Mouse (Mus musculus) granulocyte monocyte progenitor cell, adult 5-6 weeks (primary cell): ENCODE data around the gene Tab1. TPM values are rescaled to one million over a fixed set of nuclear protein-coding genes. Genes with fewer than 3 reads are reported as not detected.
A peak's percentile ranks its signal among the peaks of the same experiment; 100 is the strongest.

Experiments used
- ATAC-seq: replicated peaks from 2 replicates; pipeline ENCODE4 v1.8.0; 2016; ENCODE audit warnings: mild to moderate bottlenecking, moderate TSS enrichment, inconsistent platforms; ENCODE audit not compliant: poor library complexity, severe bottlenecking
- total RNA-seq, 2 experiments: library from RNA; stranded (forward) in 1 of 2; stranded (reverse) in 1 of 2; fragments of 200-712, 200-1000 nt in 1 of 2; fragments of >200 nt in 1 of 2; fragmentation: Nextera tagmentation in 1 of 2; gene quantifications; 2 replicates each; pipeline ENCODE4 v1.2.3; 2014 to 2017

Tab1 gene
- 15.0 and 22.3 TPM in 2 replicates for total RNA-seq (2014; fragmentation: Nextera tagmentation)
- 13.0 and 21.3 TPM in 2 replicates for total RNA-seq (2017)

- ATAC-seq = peak; percentile 89
Measured at GRCm38 (mm10) chr15:80132993-80133586, at the start of gene Tab1. Gene Tab1, plus strand, starts transcription at chr15:80133127.

- ATAC-seq = peak; percentile 95
Measured at GRCm38 (mm10) chr15:80083276-80083731, 49.6 kb upstream of the Tab1 start.

GRCm38 (mm10) chr15:80083740-80084139, 49.2 kb upstream of the Tab1 start:
- ATAC-seq = peak; percentile 10

DNA sequence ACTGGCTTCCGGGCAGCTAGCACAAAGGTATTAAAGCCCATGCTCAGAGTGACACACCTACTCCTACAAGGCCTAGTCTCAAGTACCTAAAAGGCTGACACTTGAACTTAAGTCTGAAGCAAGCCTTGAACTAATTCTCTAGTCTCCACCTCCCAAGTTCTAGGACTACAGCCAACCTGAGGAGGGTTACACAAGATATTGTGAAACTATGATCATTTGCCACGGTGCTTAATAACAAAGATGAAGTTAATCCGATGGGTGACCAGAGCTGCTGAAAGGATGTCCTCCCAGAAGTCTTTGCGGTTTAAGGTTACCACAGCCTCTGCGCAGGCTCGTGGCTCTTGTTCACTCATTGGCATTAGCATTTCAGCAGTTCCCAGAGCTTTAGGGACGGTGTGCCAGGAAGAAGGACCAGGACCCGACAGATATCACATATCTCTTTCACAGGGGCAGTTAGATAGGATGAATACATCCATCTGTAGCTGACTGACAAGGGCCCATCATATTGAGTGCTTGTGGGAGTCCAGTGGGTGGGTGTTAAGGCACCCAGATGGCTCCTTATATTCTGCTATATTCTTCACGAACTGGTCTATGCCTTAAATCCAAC, 45.4 kb upstream of the Tab1 start:
- no peak for ATAC-seq

DNA sequence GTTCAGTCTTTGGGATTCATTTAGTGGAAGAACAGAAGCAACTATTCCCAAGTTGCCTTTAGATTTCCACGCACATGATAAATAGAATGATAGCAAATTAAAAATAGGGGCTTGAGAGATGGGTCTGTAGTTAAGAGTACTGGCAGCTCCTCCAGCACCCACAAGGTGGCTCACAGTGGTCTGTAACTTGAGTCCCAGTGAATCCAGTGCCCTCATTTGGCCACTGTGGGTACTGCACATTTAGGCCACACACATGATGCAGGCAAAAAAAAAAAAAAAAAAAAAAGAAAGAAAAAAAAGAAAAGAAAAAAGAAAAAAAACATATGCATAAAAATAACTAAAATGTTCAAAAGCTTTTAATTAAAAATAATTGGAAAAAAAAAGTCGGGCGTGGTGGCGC, 44.3 kb upstream of the Tab1 start:
- peak; percentile 90 for ATAC-seq

- ATAC-seq = no peak
Measured at GRCm38 (mm10) chr15:80090155-80090554, 42.8 kb upstream of the Tab1 start.

GRCm38 (mm10) chr15:80090741-80091120, 42.2 kb upstream of the Tab1 start:
- ATAC-seq = peak; percentile 49

DNA sequence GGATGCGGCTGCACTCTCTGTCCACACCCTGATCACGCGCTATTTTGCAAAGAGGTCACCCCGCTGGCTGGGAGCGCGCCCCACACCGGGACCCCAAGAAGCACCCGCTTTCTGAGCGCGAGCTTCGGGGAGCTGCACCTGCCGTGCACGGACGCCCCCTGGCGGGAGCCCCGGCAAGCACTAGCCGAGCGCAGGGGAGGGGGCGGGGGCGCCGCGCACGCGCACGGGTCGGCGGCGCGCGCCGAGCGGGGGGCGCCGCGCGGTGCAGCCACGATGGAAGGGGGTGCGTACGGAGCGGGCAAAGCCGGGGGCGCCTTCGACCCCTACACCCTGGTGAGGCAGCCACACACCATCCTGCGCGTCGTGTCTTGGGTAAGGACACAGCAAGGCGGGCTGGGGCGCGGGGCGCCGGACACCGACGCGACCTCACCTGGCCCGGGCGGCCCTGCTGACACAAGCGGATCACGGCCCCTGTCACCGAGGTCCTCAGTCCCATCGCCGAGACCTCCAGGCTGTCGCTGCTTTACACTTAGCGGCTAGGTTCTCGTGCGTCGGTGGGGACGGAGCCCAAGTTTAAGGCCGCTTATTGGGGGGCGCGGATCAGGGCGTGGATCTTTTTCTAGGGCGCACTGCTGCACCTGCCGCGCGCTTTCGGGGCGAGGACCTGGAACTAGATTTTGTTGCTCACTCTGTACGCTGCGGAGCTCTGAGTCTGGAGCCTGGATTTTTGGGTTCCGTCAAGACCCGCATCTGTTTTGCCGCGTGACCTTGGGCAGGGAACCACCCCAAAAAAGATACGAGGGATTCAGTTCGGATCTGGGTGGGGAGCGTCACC, 41.6 kb upstream of the Tab1 start, which contains the start of the genes Syngr1 and Rpl3:
Syngr1 (plus strand) TSS at position 214 of the 835 bp plus-strand sequence.
Rpl3 (minus strand) TSS at position 748 of the 835 bp plus-strand sequence.
- peak; percentile 81 for ATAC-seq

DNA sequence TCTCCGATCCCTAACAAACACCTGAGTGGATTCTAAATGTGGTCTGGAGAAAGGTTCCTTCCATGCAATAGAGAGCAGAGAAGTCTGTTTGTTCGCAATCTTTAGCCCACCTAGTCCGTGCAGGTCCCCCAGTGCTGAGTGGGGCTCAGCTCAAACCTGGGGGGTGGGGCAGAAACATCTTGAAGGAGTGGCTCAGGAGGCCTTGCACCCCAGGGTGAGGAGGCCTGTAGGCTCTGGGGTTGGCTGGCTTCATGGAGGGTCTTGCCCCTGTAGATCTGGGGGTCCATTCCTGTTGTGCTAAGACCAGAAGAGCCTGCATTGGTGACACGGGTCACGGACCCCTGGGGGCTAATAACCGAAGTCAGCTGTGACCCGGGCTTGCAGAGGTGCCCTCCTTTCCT, 40.9 kb upstream of the Tab1 start:
- ATAC-seq = no peak

GRCm38 (mm10) chr15:80092599-80092998, 40.3 kb upstream of the Tab1 start:
- ATAC-seq = no peak

GRCm38 (mm10) chr15:80094201-80094600, 38.7 kb upstream of the Tab1 start:
- ATAC-seq = no peak

DNA sequence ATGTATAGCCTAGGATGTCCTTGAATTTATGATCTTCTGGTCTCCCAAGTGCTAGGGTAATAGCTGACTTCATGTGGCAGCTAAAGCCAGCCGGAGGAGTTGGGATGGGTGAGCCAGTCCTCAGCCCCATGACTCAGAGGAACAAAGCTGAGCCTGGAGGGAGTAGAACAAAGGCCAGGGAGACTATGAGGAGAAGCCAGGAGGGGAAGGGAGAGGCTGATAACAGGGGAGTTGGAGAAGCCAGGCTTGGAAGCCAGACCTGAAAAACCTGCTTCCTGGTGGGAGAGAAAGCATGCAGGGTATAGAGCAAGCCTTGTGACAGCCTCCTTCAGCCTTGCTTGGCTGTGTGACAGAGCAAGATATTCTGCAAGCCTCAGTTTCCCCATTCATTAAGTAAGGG, 37.3 kb upstream of the Tab1 start:
- ATAC-seq = no peak

GRCm38 (mm10) chr15:80096406-80096805, 36.5 kb upstream of the Tab1 start:
- ATAC-seq = no peak

GRCm38 (mm10) chr15:80096946-80097881, 35.7 kb upstream of the Tab1 start:
- peak; percentile 58 for ATAC-seq

- ATAC-seq = no peak
Measured at GRCm38 (mm10) chr15:80097999-80098461, 34.9 kb upstream of the Tab1 start.

GRCm38 (mm10) chr15:80098809-80099208, 34.1 kb upstream of the Tab1 start:
- ATAC-seq = peak; percentile 34

DNA sequence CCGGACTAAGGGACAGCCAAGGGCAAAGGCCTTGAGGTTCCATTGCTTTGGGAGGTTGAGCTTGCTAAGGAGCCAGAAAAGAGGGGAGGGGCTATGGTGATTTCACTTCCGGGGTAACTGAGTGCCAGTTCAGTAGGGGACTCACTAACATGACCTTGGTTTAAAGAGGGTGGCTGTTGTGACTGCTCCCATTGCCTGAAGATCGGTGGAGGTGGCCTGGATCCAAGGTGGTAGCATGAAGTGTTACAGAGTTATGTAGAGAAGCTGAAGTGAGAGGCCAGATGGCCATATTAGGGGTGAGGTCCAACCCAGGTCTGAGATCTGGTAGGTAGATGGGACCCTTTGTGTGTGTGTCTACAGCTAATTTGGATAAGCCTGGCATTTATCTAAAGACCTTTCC, 33.5 kb upstream of the Tab1 start:
- no peak for ATAC-seq

DNA sequence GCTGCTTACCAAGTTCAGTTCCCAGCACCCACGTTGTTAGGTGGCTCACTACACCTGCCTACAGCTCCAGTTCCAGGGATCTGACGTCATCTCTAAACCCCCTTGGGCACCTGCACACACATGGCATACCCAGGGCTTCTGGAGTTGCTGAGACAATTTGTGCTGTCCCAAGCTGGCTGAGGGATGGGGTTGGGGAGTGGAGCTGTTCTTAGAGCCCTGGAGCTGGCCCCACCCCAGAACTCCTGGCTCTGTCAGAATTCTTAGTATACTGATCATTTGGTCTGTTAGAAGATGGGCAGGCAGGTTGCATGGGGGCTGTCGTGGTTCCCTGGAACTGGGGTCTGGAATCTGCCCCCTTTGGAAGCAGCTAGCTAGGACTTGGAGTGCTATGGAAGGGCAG, 32.7 kb upstream of the Tab1 start:
- no peak for ATAC-seq

DNA sequence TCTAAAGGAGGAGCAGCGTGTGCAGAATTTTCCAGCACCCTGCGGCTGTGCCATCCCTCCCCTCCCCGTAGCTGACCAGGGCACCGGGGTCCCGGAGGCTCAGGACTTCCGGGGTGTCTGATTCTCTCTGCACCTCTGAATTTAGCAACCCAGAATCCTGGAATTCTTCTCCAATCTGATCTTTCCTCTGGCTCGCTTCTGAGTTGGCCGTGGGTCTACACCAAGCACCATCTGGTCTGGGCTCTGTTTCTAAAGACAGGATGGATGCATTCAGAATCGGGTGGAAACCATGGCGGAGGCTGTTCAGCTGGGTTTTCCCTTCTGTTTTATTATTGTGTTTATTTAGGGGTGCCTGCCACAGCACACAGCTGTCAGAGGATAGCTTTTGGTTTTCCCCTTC, 32.1 kb upstream of the Tab1 start:
- ATAC-seq = no peak

DNA sequence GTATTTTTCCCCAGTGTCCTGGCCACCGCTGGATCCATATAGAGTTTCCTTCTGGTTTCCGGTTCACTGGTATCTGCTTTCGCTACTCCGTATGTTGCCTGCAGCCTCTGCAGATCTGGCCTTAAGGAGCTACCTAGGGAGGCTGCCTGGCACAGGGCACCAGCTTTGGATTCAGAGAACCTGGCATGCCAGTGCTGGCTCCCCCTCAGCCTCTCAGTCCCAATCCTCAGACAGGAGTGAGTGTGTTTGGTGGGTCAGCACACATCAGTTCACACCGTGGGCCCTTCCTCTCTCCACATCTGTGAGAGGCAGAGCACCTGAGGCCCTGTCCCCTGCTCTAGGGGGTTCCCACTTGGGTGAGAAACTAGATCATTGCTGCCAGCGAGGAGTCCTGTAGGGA, 31.4 kb upstream of the Tab1 start:
- ATAC-seq = no peak
